Mouse (Mus musculus): ENCODE measurements around the gene Amy2a2. TPM values are rescaled to one million over a fixed set of nuclear protein-coding genes. Genes with fewer than 3 reads are reported as not detected.
"Not testable (repeated sequence)": the region's sequence is repeated elsewhere in the genome, so short reads cannot be mapped to it uniquely, and the experiment has no call there.

Gene Amy2a2
- not detected in 2 replicates for polyA plus RNA-seq (2015; fragmentation: Nextera tagmentation; extraction: Ambion mirVana)

- H3K9ac ChIP-seq; H3K4me3 ChIP-seq; H3K36me3 ChIP-seq; H3K27me3 ChIP-seq; H3K4me2 ChIP-seq; H3K9me3 ChIP-seq; ATAC-seq (ENCODE audit: low FRiP score, low read depth); H3K4me1 ChIP-seq (replicated peaks); H3K27ac ChIP-seq (replicated peaks): not testable (repeated sequence)
- no CpG with 5 or more reads among the region's 4 CpGs for WGBS
Measured at GRCm38 (mm10) chr3:113356558-113356957, at the start of gene Amy2a2. Gene Amy2a2, minus strand, starts transcription at chr3:113356658.

GRCm38 (mm10) chr3:113345484-113345883 lies 11.0 kb downstream of the Amy2a2 start:
- ATAC-seq (ENCODE audit: low FRiP score, low read depth); H3K9ac ChIP-seq: not testable (repeated sequence)

GRCm38 (mm10) chr3:113323952-113324351 lies 32.5 kb downstream of the Amy2a2 start, which contains the start of gene Amy2a3:
Gene Amy2a3, minus strand, starts transcription at chr3:113324052.
- ATAC-seq (ENCODE audit: low FRiP score, low read depth); H3K27me3 ChIP-seq; H3K9me3 ChIP-seq; H3K9ac ChIP-seq; H3K4me2 ChIP-seq; H3K36me3 ChIP-seq; H3K4me1 ChIP-seq (replicated peaks); H3K27ac ChIP-seq (replicated peaks); H3K4me3 ChIP-seq: not testable (repeated sequence)
- WGBS = no CpG with 5 or more reads among the region's 4 CpGs

More at GRCm38 (mm10) chr3:113345484-113345883, 11.0 kb downstream of the Amy2a2 start:
- not testable (repeated sequence) for H3K27me3 ChIP-seq; H3K4me3 ChIP-seq; H3K27ac ChIP-seq (replicated peaks); H3K9me3 ChIP-seq; H3K4me1 ChIP-seq (replicated peaks); H3K4me2 ChIP-seq; H3K36me3 ChIP-seq

- H3K4me3 ChIP-seq; H3K27me3 ChIP-seq; H3K9ac ChIP-seq; H3K9me3 ChIP-seq; H3K4me2 ChIP-seq; H3K36me3 ChIP-seq; H3K4me1 ChIP-seq (replicated peaks); H3K27ac ChIP-seq (replicated peaks); ATAC-seq (ENCODE audit: low FRiP score, low read depth): not testable (repeated sequence)
- WGBS = no CpG with 5 or more reads among the region's 3 CpGs
Measured at GRCm38 (mm10) chr3:113312937-113313336, 43.5 kb downstream of the Amy2a2 start.

Other genes with a start within 250 kb of the Amy2a2 start
- gene Amy2a5, start 97.8 kb downstream of the Amy2a2 start, polyA plus RNA-seq (2015; fragmentation: Nextera tagmentation; extraction: Ambion mirVana) = 0.42 and 0.52 TPM in 2 replicates
- not detected in 2 replicates for gene Amy2a4, start 65.2 kb downstream of the Amy2a2 start, polyA plus RNA-seq (2015; fragmentation: Nextera tagmentation; extraction: Ambion mirVana)
- not detected in 2 replicates for gene Amy2a3, start 32.6 kb downstream of the Amy2a2 start, polyA plus RNA-seq (2015; fragmentation: Nextera tagmentation; extraction: Ambion mirVana)
- gene Amy2a1, start 175.8 kb upstream of the Amy2a2 start, polyA plus RNA-seq (2015; fragmentation: Nextera tagmentation; extraction: Ambion mirVana) = 1.1 and 1.8 TPM in 2 replicates